Mouse (Mus musculus) intestine, postnatal 0 days (tissue): Measurements from ENCODE around the gene Trim67. TPM values are rescaled to one million over a fixed set of nuclear protein-coding genes. Genes with fewer than 3 reads are reported as not detected.

Experiments
- ATAC-seq: fragments of 200-750 bp; cut with Nextera tagmentation; 2 replicates; pipeline ENCODE4 v1.8.0; 2017; ENCODE audit warnings: mild to moderate bottlenecking, moderate TSS enrichment, moderate library complexity
- H3K27ac ChIP-seq: fragments of 300-500 bp; sonication (generic); 2 replicates; pipeline ENCODE4 v1.5.1; 2014; ENCODE audit warnings: mild to moderate bottlenecking, low read depth, low read length, moderate library complexity
- H3K27me3 ChIP-seq: fragments of 300-500 bp; sonication (generic); replicated peaks from 2 replicates; pipeline ENCODE4 v1.6.1; 2014; ENCODE audit warnings: low read length, mixed read lengths; ENCODE audit not compliant: control insufficient read depth, insufficient read depth
- H3K36me3 ChIP-seq: fragments of 300-500 bp; sonication (generic); 2 replicates; pipeline ENCODE4 v1.6.1; 2014; ENCODE audit warnings: mild to moderate bottlenecking, moderate library complexity; ENCODE audit not compliant: control insufficient read depth, insufficient read depth
- H3K4me1 ChIP-seq: fragments of 300-500 bp; sonication (generic); replicated peaks from 2 replicates; pipeline ENCODE4 v1.6.1; 2014; ENCODE audit warnings: antibody characterized with exemption, low read length, mixed read lengths; ENCODE audit not compliant: control insufficient read depth, insufficient read depth
- H3K4me2 ChIP-seq: fragments of 300-500 bp; sonication (generic); replicated peaks from 2 replicates; pipeline ENCODE4 v1.6.1; 2014; ENCODE audit warnings: low read depth, mild to moderate bottlenecking, moderate library complexity
- H3K4me3 ChIP-seq: fragments of 300-500 bp; sonication (generic); 2 replicates; pipeline ENCODE4 v1.5.1; 2014; ENCODE audit warnings: low read depth, low read length
- H3K9ac ChIP-seq: fragments of 300-500 bp; sonication (generic); 2 replicates; pipeline ENCODE4 v1.6.1; 2014; ENCODE audit warnings: mild to moderate bottlenecking, low read depth, low read length
- H3K9me3 ChIP-seq: fragments of 300-500 bp; sonication (generic); 2 replicates; pipeline ENCODE4 v1.6.1; 2016; ENCODE audit warnings: mixed run types; ENCODE audit not compliant: control insufficient read depth
- CTCF ChIP-seq: sonication (generic); IDR thresholded peaks from 2 replicates; pipeline ENCODE4 v1.5.1; 2016; ENCODE audit warnings: low read depth, mild to moderate bottlenecking, control low read depth, antibody characterized with exemption, moderate library complexity
- WGBS: fragments of 180-500 bp; shearing (Covaris S2); extraction: QIAGEN DNeasy Blood & Tissue Kit; methylation state at CpG from one replicate; pipeline ENCODE4 v1.1.7; 2014; 5-methylcytosine and 5-hydroxymethylcytosine counted together
- polyA plus RNA-seq: library from polyadenylated mRNA; unstranded; fragments of >200 nt; fragmentation: Nextera tagmentation; extraction: Ambion mirVana; gene quantifications from 2 replicates; pipeline ENCODE4 v1.2.1, GENCODE M21; 2015

Gene Trim67
- polyA plus RNA-seq, 1 experiment from 2014 or later: 0.23 TPM

DNA sequence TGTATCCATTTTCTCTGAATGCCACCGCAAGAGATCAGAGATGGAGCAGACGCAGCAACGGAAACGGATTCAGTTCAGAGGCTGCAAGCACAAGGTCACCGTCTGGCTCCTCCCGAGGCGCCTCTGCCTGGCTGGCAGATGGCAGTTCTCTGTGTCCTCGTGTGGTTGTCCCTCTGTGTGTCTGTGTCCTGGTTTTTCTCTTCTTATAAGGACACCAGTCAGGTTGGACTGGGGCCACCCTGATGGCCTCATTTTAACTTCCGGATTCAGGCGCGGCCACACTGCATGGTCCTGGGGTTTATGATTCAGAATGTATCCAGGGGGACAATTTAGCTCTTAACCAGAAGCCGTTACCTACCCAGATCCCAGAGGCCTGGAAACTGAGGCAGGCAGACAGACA is 23.0 kb downstream of the Trim67 start:
- Histone ChIP-seq H3K4me1 (no peaks in the 10 kb centered on the region), H3K9ac (no peak overlapping the region), H3K9me3 (no peaks in the 10 kb centered on the region), H3K27ac (no peak overlapping the region), H3K36me3 (no peaks in the 10 kb centered on the region), H3K4me3 (no peak overlapping the region), H3K27me3 (no peaks in the 10 kb centered on the region), H3K4me2 (no peak overlapping the region)
- ATAC-seq: no peak
- WGBS: 85% methylated on average over 12 of the region's 12 CpGs
- TF ChIP-seq CTCF: no peak

DNA sequence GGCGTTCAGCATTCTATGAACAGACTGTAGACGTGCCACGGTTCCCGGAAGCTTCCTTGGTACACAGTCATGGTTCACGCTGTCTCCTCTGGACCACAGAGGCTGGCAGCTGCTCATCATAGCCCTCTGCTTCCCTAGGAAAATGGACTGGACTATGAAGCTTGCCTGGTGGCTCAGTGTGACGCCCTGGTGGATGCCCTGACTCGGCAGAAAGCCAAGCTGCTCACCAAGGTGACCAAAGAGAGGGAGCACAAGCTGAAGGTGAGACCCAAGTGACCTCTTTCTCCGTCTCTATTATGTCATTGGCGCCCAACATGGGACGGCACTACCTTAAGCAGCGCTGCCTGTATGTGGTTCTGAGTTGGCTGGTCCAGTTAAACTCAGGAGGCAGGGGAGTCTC is 24.0 kb downstream of the Trim67 start:
- no peak for ATAC-seq
- no peak overlapping the region for H3K4me2 ChIP-seq
- TF ChIP-seq CTCF: no peak

DNA sequence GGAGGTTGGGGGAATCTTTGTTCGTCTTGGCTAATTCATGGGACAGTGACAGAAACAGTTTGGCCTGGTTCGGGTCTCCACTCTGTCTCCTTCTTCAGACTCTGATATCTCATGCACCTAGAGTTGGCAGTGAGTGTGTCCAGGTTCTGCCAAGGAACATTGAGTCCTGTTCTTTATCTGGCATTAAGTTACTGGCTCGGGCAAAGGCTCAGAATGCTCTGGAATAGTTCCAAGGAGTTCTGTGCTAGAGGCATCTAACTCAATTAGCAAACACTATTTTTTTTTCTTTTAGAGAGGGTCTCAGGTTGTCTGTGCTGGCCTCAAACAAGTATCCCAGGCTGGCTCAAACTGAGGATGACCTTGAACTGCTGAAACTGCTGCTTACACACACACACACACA is 24.5 kb downstream of the Trim67 start:
- Histone ChIP-seq H3K4me3 (no peak overlapping the region), H3K27ac (no peak overlapping the region), H3K4me1 (no peaks in the 10 kb centered on the region), H3K36me3 (no peaks in the 10 kb centered on the region), H3K27me3 (no peaks in the 10 kb centered on the region), H3K9ac (no peak overlapping the region), H3K9me3 (no peaks in the 10 kb centered on the region), H3K4me2 (no peak overlapping the region)
- no peak for ATAC-seq
- TF ChIP-seq CTCF: no peak
- WGBS: 91% methylated on average over 3 of the region's 3 CpGs

More for the DNA sequence above, 24.0 kb downstream of the Trim67 start:
- H3K9ac ChIP-seq: no peak overlapping the region
- WGBS: 93% methylated on average over 11 of the region's 11 CpGs
- H3K27me3 ChIP-seq: no peaks in the 10 kb centered on the region
- no peaks in the 10 kb centered on the region for H3K9me3 ChIP-seq
- H3K4me3 ChIP-seq: no peak overlapping the region
- H3K36me3 ChIP-seq: no peaks in the 10 kb centered on the region
- H3K4me1 ChIP-seq: no peaks in the 10 kb centered on the region
- no peak overlapping the region for H3K27ac ChIP-seq

DNA sequence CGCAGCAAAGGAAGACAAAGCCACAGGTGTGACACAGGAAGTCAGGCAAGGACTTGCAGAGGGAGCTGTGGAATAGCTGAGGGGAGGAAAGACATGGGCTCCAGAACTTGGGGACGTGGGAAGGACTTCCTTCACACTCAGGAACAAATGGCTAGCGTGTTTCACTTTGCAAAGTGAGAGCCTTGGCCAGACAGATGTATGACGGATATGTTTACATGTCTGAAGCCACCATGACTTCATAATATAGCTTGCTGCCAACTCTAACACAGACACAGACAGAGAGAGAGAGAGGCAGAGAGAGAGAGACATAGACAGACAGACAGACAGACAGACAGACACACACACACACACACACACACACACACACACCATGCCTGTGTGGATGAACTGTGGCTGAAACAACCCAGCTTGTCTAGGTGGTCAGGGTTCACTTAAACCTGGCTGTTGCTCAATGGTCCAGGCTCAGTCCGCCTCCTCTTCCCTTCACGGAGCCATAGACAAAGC is 26.8 kb downstream of the Trim67 start:
- TF ChIP-seq CTCF: no peak

DNA sequence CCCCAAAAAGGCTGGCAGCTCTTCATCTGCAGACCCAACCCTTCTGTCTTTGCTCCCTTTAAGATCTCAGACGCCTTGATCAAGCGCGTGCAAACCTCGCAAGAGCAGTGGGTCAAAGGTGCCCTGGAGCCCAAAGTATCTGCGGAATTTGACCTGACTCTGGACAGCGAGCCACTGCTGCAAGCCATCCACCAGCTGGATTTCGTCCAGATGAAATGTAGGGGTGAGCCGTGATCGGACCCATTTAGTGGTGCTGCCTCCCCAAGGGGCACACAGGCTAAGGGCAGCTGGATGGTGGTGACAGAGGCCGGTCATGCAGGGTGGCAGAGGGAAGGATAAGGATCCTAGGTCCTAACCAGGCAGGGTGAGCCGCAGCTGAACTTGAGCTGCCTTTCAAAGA is 27.2 kb downstream of the Trim67 start:
- no peak for ATAC-seq
- no peaks in the 10 kb centered on the region for H3K9me3 ChIP-seq
- H3K4me2 ChIP-seq: no peak overlapping the region
- TF ChIP-seq CTCF: no peak
- H3K36me3 ChIP-seq: no peaks in the 10 kb centered on the region
- H3K9ac ChIP-seq: no peak overlapping the region
- H3K4me1 ChIP-seq: no peaks in the 10 kb centered on the region
- no peak overlapping the region for H3K4me3 ChIP-seq
- no peaks in the 10 kb centered on the region for H3K27me3 ChIP-seq
- H3K27ac ChIP-seq: no peak overlapping the region
- WGBS: 43% methylated on average over 11 of the region's 11 CpGs

More for the DNA sequence above, 26.8 kb downstream of the Trim67 start:
- 52% methylated on average over 6 of the region's 6 CpGs for WGBS
- ATAC-seq: no peak
- H3K27me3 ChIP-seq: no peaks in the 10 kb centered on the region
- no peak overlapping the region for H3K27ac ChIP-seq
- H3K36me3 ChIP-seq: no peaks in the 10 kb centered on the region
- H3K9ac ChIP-seq: no peak overlapping the region
- no peaks in the 10 kb centered on the region for H3K4me1 ChIP-seq
- no peak overlapping the region for H3K4me3 ChIP-seq
- H3K4me2 ChIP-seq: no peak overlapping the region
- H3K9me3 ChIP-seq: no peaks in the 10 kb centered on the region

DNA sequence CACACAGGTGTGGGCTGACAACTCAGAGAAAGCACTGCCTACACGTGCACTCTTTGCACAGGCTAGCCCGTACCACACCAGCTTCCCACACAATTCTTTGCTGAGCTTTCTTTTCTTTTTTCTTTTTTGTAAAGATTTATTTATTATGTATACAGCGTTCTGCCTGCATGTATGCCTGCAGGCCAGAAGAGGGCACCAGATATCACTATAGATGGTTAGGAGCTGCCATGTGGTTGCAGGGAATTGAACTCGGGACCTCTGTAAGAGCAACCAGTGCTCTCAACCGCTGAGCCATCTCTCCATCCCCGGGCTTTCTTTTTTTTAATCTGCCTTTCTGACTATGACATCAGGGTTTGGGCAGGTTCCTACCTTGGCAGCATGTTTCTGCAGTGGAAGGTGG is 30.6 kb downstream of the Trim67 start:
- Histone ChIP-seq H3K9ac (no peak overlapping the region), H3K27me3 (no peaks in the 10 kb centered on the region), H3K4me3 (no peak overlapping the region), H3K9me3 (no peaks in the 10 kb centered on the region), H3K36me3 (no peaks in the 10 kb centered on the region), H3K4me2 (no peak overlapping the region), H3K27ac (no peak overlapping the region), H3K4me1 (no peaks in the 10 kb centered on the region)
- 80% methylated on average over 6 of the region's 6 CpGs for WGBS
- no peak for ATAC-seq
- TF ChIP-seq CTCF: peak; percentile 30

DNA sequence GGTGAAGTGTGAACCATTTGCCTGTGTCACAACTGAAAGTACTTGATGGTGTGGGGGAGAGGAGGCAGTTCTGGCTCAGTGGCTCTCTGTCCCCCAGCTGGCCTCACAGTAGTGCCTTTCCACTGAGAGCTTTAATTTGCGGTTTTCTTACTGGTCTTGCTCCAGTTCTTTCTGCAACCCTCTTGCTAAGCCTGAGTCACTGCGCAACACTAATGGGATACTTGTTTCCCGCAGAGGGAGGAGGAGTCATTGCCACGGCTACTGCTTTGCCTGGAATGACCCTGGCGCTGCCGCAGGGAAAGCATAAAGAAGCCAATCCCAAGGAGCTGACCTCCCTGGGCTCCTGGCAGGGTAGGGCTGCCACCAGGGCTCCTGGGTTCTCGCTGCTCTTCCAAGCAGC is 33.8 kb downstream of the Trim67 start:
- no peak for ATAC-seq

More for the DNA sequence above, 33.8 kb downstream of the Trim67 start:
- Histone ChIP-seq H3K27ac (no peak overlapping the region), H3K4me3 (no peak overlapping the region), H3K27me3 (no peaks in the 10 kb centered on the region), H3K9ac (no peak overlapping the region), H3K4me2 (no peak overlapping the region), H3K36me3 (no peaks in the 10 kb centered on the region), H3K4me1 (no peaks in the 10 kb centered on the region), H3K9me3 (no peaks in the 10 kb centered on the region)
- WGBS: 38% methylated on average over 7 of the region's 7 CpGs
- no peak for TF ChIP-seq CTCF
